Mouse (Mus musculus) spleen, adult 2 months (tissue): ENCODE results near the gene Lrp4. TPM values are rescaled to one million over a fixed set of nuclear protein-coding genes. Genes with fewer than 3 reads are reported as not detected.

Experiments used
- DNase-seq, 2 experiments: peaks; one replicate each; pipeline versions ENCODE4 v3.0.0 to v3.0.0-alpha.2; 2012 to 2021; ENCODE audit warnings: low spot score in 2 of 2, low read depth in 1 of 2
- H3K27ac ChIP-seq: fragments of 200-500 bp; 2 replicates; pipeline ENCODE4 v1.5.1; 2012; ENCODE audit warnings: low read length, inconsistent platforms; ENCODE audit not compliant: insufficient read depth
- H3K27me3 ChIP-seq: fragments of 200-500 bp; 2 replicates; pipeline ENCODE4 v1.6.1; 2012; ENCODE audit warnings: mild to moderate bottlenecking, moderate library complexity, low read length, inconsistent platforms; ENCODE audit not compliant: control insufficient read depth, insufficient read depth
- H3K36me3 ChIP-seq: fragments of 200-500 bp; 2 replicates; pipeline ENCODE4 v1.6.1; 2012; ENCODE audit warnings: mild to moderate bottlenecking, low read length, inconsistent platforms; ENCODE audit not compliant: control insufficient read depth, insufficient read depth
- H3K4me1 ChIP-seq: fragments of 200-500 bp; 2 replicates; pipeline ENCODE4 v1.6.1; 2011; ENCODE audit warnings: inconsistent platforms; ENCODE audit not compliant: control insufficient read depth, insufficient read depth, insufficient read length
- H3K4me3 ChIP-seq: fragments of 200-500 bp; 2 replicates; pipeline ENCODE4 v1.5.1; 2011; ENCODE audit warnings: mild to moderate bottlenecking, inconsistent platforms; ENCODE audit not compliant: insufficient read depth, insufficient read length; ENCODE audit errors: extremely low read depth
- CTCF ChIP-seq: fragments of 200-500 bp; IDR thresholded peaks from 2 replicates; pipeline ENCODE4 v1.5.1; 2011; ENCODE audit warnings: mild to moderate bottlenecking, inconsistent platforms; ENCODE audit not compliant: insufficient read depth, insufficient read length, insufficient replicate concordance; ENCODE audit errors: extremely low read depth
- POLR2A ChIP-seq: fragments of 200-500 bp; IDR thresholded peaks from 2 replicates; pipeline ENCODE4 v1.6.1; 2011; ENCODE audit warnings: low read depth, low read length, inconsistent platforms
- WGBS: fragments of 180-500 bp; shearing (Covaris S2); methylation state at CpG from one replicate; pipeline ENCODE4 v1.1.7; 2018; 5-methylcytosine and 5-hydroxymethylcytosine counted together
- polyA plus RNA-seq: library from polyadenylated mRNA; depleted of rRNA; stranded (reverse); fragments of >200 nt; gene quantifications from 2 replicates; pipeline ENCODE4 v1.2.3, GENCODE M21; 2012

The Lrp4 gene
- polyA plus RNA-seq, 1 experiment, result 2.2 TPM

GRCm38 (mm10) chr2:91467613-91468012, 10.3 kb downstream of the Lrp4 start:
- no peak for TF ChIP-seq CTCF
- no peak for TF ChIP-seq POLR2A
- no peak overlapping the region for H3K27ac ChIP-seq
- peaks cover 3% of the 10 kb centered on the region; the same call in 1 of the 2 replicates for H3K4me1 ChIP-seq
- no peak overlapping the region for H3K4me3 ChIP-seq
- H3K36me3 ChIP-seq, result no peaks in the 10 kb centered on the region
- DNase-seq, result no peak
- H3K27me3 ChIP-seq, result no peaks in the 10 kb centered on the region
- WGBS, result 74% methylated on average over 8 of the region's 8 CpGs

GRCm38 (mm10) chr2:91470055-91470647, 12.8 kb downstream of the Lrp4 start:
- H3K36me3 ChIP-seq, result no peaks in the 10 kb centered on the region
- no peak overlapping the region for H3K27ac ChIP-seq
- TF ChIP-seq POLR2A (no peak), CTCF (no peak)
- H3K4me1 ChIP-seq, result no peaks in the 10 kb centered on the region
- DNase-seq, result no peak
- H3K27me3 ChIP-seq, result no peaks in the 10 kb centered on the region
- no peak overlapping the region for H3K4me3 ChIP-seq
- 61% methylated on average over 7 of the region's 7 CpGs for WGBS

DNA sequence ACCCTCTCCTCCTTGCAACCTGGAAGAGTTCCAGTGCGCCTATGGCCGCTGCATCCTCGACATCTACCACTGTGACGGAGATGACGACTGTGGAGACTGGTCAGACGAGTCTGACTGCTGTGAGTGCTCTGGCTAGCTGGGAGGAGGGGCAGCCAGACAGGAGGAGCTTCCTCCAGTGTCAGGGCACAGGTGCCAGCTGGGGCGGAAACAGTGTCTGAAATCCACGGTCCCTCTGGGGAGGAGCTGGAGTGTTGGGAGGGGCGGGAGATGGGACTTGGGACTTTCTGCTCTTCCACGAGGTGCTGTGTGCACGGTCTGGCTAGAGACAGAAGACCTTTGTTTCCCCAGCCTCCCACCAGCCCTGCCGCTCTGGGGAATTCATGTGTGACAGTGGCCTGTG, 17.0 kb downstream of the Lrp4 start:
- 69% methylated on average over 12 of the region's 12 CpGs for WGBS
- Histone ChIP-seq H3K27me3 (no peaks in the 10 kb centered on the region), H3K4me3 (no peak overlapping the region), H3K27ac (no peak overlapping the region), H3K4me1 (no peaks in the 10 kb centered on the region; the same call in 1 of the 2 replicates), H3K36me3 (no peaks in the 10 kb centered on the region)
- TF ChIP-seq POLR2A, result no peak
- no peak for TF ChIP-seq CTCF
- DNase-seq, result no peak

DNA sequence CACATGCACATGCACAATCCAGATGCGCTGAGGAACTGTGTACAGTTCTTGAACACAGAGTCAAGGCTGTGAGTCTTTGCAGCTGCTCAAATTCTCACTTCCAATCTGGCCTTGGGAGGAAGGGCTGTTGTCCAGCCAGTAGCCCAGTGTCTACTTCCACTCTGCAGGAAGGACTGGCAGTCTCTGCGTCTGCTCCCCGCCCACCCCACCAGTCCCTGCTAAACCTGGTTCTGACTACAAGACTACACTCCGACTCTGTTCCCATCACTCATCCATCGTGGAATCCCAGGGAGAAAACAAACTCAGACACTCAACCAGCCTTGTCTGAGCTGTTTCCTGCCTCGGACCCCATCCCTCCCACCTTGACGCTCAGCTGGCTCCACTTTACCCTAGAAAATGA, 18.5 kb downstream of the Lrp4 start:
- Histone ChIP-seq H3K27me3 (no peaks in the 10 kb centered on the region), H3K36me3 (no peaks in the 10 kb centered on the region), H3K4me1 (no peaks in the 10 kb centered on the region; the same call in 1 of the 2 replicates), H3K4me3 (no peak overlapping the region), H3K27ac (no peak overlapping the region)
- 59% methylated on average over 7 of the region's 7 CpGs for WGBS
- DNase-seq, result no peak
- TF ChIP-seq POLR2A (no peak), CTCF (no peak)

DNA sequence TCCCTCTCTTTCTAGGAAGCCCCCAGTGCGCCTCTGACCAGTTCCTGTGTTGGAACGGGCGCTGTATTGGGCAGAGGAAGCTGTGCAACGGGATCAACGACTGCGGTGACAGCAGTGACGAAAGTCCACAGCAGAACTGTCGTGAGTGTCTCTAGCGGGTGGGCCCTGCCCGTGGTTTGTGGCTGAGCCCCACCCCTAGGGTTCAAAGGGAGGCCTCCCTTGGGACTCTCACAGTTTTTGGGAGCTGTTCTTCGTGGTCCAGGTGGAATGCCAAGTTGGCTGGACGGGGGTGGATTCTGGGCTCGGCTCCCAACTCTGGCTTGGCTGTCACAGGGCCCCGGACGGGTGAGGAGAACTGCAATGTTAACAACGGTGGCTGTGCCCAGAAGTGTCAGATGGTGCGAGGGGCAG, 18.9 kb downstream of the Lrp4 start:
- Histone ChIP-seq H3K4me3 (no peak overlapping the region), H3K27ac (no peak overlapping the region), H3K27me3 (no peaks in the 10 kb centered on the region), H3K36me3 (no peaks in the 10 kb centered on the region), H3K4me1 (no peaks in the 10 kb centered on the region; the same call in 1 of the 2 replicates)
- TF ChIP-seq CTCF, result no peak
- no peak for TF ChIP-seq POLR2A
- DNase-seq, result no peak
- 13% methylated on average over 17 of the region's 17 CpGs for WGBS

- 67% methylated on average over 7 of the region's 7 CpGs for WGBS
- Histone ChIP-seq H3K4me3 (no peak overlapping the region), H3K4me1 (no peaks in the 10 kb centered on the region; the same call in 1 of the 2 replicates), H3K36me3 (no peaks in the 10 kb centered on the region), H3K27me3 (no peaks in the 10 kb centered on the region), H3K27ac (no peak overlapping the region)
- no peak for TF ChIP-seq POLR2A
- no peak for TF ChIP-seq CTCF
- DNase-seq, result no peak
Observed at GRCm38 (mm10) chr2:91476841-91477240, 19.5 kb downstream of the Lrp4 start.

GRCm38 (mm10) chr2:91480399-91480801, 23.1 kb downstream of the Lrp4 start:
- no peak for DNase-seq
- Histone ChIP-seq H3K27me3 (no peaks in the 10 kb centered on the region), H3K4me3 (no peak overlapping the region), H3K36me3 (no peaks in the 10 kb centered on the region), H3K4me1 (no peaks in the 10 kb centered on the region; the same call in 1 of the 2 replicates), H3K27ac (no peak overlapping the region)
- 96% methylated on average over 9 of the region's 9 CpGs for WGBS
- no peak for TF ChIP-seq POLR2A
- no peak for TF ChIP-seq CTCF
